Mouse (Mus musculus): ENCODE data around the gene Impg1.

DNA sequence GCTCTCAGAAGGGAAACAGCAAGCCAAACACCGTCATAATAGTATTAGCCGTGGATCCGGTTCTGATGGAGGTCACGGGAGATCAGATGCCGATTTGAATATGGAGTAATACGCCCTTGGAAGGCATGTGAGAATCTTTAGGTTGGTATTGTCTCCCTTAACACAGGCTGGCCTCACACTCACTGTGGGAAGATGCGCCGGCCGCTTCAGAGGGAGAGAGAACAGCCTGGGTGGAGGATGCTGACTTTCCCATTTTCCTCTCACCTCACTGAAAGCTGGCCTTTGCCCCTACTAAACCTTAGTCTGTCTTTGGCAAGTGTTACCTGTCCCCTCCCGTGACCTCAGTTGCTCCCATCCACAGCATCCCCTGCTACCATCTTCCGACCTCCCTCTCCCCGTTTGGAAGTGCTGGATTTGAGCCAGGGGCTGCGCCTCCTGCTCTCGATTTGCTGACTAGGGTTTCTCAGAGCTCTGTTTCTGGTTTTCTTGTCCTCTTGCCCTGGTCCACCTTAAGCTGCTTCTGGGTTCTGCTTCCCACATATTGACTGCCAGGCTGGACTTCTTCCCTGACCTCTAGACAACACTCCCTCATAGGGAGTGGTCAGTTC lies 131.2 kb downstream of the Impg1 start:
- TF ChIP-seq POLR2A (IDR thresholded peaks at IDR 0.05; ENCODE audit: borderline replicate concordance, control insufficient read depth, low read depth, low read length) (no peak), CTCF (IDR thresholded peaks at IDR 0.05; ENCODE audit: control insufficient read depth, insufficient read depth, low read length) (no peak)

All from bone marrow, adult 2 months (tissue).